Mouse (Mus musculus) stomach, embryonic 14.5 days (tissue): ENCODE data around the gene Cers2. TPM values are rescaled to one million over a fixed set of nuclear protein-coding genes. Genes with fewer than 3 reads are reported as not detected.
A peak's percentile ranks its signal among the peaks of the same experiment; 100 is the strongest.

Experiments
- ATAC-seq: fragments of 200-750 bp; cut with Nextera tagmentation; 2 replicates; pipeline ENCODE4 v1.8.0; 2017; ENCODE audit warnings: low read depth, moderate TSS enrichment; ENCODE audit not compliant: insufficient number of reproducible peaks, insufficient read depth, low FRiP score
- H3K27ac ChIP-seq: fragments of 300-500 bp; sonication (generic); 2 replicates; pipeline ENCODE4 v1.5.1; 2014; ENCODE audit warnings: mild to moderate bottlenecking, low read length, moderate library complexity, mixed read lengths
- H3K27me3 ChIP-seq: fragments of 300-500 bp; sonication (generic); 2 replicates; pipeline ENCODE4 v1.6.1; 2014; ENCODE audit warnings: low read length, control low read depth, mixed read lengths; ENCODE audit not compliant: control insufficient read depth, insufficient read depth
- H3K36me3 ChIP-seq: fragments of 300-500 bp; sonication (generic); 2 replicates; pipeline ENCODE4 v1.6.1; 2014; ENCODE audit warnings: mild to moderate bottlenecking, control low read depth, low read length, moderate library complexity, mixed read lengths; ENCODE audit not compliant: control insufficient read depth, insufficient read depth
- H3K4me1 ChIP-seq: fragments of 300-500 bp; sonication (generic); 2 replicates; pipeline ENCODE4 v1.6.1; 2014; ENCODE audit warnings: low read length, control low read depth, mixed read lengths; ENCODE audit not compliant: control insufficient read depth, insufficient read depth
- H3K4me2 ChIP-seq: fragments of 300-500 bp; sonication (generic); replicated peaks from 2 replicates; pipeline ENCODE4 v1.6.1; 2014; ENCODE audit warnings: low read depth, low read length, control low read depth
- H3K4me3 ChIP-seq: fragments of 300-500 bp; sonication (generic); 2 replicates; pipeline ENCODE4 v1.5.1; 2014; ENCODE audit warnings: low read depth, low read length, control low read depth
- H3K9ac ChIP-seq: fragments of 300-500 bp; sonication (generic); replicated peaks from 2 replicates; pipeline ENCODE4 v1.6.1; 2014; ENCODE audit warnings: low read depth, mild to moderate bottlenecking, control low read depth, low read length, moderate library complexity, mixed read lengths
- H3K9me3 ChIP-seq: fragments of 300-500 bp; sonication (generic); 2 replicates; pipeline ENCODE4 v1.6.1; 2016; ENCODE audit warnings: low read depth, low read length, control low read depth; ENCODE audit not compliant: control insufficient read depth
- WGBS: fragments of 180-500 bp; shearing (Covaris S2); extraction: QIAGEN DNeasy Blood & Tissue Kit; methylation state at CpG from one replicate; pipeline ENCODE4 v1.1.7; 2014; 5-methylcytosine and 5-hydroxymethylcytosine counted together
- polyA plus RNA-seq: library from polyadenylated mRNA; unstranded; fragments of >200 nt; fragmentation: Nextera tagmentation; extraction: Ambion mirVana; gene quantifications from 2 replicates; pipeline ENCODE4 v1.2.1, GENCODE M21; 2014

Cers2 gene
- polyA plus RNA-seq, 1 experiment from 2014 or later: 146 TPM

DNA sequence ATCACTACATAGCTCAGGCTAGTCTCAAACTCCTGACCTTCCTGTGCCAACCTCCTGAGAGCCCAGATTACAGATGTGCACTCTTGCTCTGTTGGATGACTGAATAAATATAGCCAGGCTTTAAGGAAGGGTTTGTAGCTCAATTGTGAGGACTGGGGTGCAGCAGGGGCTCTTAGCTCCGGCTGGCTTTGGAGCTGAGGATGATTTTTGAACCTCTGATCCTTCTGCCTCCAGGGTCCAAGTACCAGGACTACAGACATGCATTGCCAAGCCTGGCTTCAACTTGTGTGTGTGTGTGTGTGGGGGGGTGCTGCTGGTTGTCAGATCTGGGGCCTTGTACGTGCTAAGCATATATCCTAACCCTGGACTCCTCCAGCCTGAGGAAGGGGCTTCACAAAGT is 21.7 kb upstream of the Cers2 start:
- Histone ChIP-seq H3K27me3 (no peaks in the 10 kb centered on the region), H3K9ac (no peak overlapping the region), H3K4me1 (no peaks in the 10 kb centered on the region), H3K9me3 (no peaks in the 10 kb centered on the region), H3K27ac (no peak overlapping the region), H3K36me3 (peaks cover 50% of the 10 kb centered on the region), H3K4me2 (no peak overlapping the region), H3K4me3 (no peak overlapping the region)
- no peak for ATAC-seq
- WGBS: 90% methylated on average over 2 of the region's 2 CpGs

DNA sequence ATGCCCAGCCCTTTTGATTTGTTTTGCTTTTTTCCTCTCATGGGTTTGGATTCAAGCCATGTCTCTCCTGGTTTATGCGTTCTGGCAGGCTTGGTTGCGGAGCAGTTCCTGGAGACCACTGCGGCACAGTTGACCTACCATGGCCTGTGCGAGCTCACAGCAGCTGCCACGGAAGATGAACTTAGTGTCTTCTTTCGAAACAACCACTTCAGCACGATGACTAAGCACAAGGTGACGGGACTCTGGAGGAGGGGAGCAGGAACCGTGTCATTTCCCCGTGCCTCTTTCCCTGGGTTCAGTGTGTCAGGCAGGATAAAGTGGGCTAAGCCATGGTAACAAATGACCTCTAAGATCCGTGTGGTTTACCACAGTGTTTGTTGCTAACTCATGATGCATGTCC is 21.1 kb upstream of the Cers2 start:
- WGBS: 76% methylated on average over 11 of the region's 11 CpGs
- Histone ChIP-seq H3K9me3 (no peaks in the 10 kb centered on the region), H3K9ac (no peak overlapping the region), H3K4me1 (no peaks in the 10 kb centered on the region), H3K27ac (no peak overlapping the region), H3K36me3 (peaks cover 46% of the 10 kb centered on the region), H3K4me2 (no peak overlapping the region), H3K27me3 (no peaks in the 10 kb centered on the region), H3K4me3 (no peak overlapping the region)
- ATAC-seq: no peak

DNA sequence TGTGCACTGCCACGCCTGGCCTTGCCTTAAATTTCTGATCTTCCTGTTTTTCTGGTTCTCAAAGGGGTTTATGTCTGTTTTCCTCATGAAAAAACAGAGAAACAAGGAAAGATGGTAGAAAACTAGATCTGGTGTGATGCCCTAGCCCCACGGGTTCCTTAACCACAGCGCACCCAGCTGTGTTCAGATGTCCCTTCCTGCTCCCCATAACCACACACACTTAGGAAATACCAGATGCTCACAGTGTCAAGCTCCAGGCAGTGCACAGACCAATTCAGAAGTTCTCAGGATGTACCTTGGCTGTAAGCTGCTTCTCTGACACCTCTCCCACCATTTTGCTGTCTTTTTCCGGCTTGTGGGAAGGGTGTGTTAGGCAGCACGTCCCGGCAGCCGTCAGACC is 20.3 kb upstream of the Cers2 start:
- ATAC-seq: no peak
- Histone ChIP-seq H3K27ac (no peak overlapping the region), H3K4me3 (no peak overlapping the region), H3K9me3 (no peaks in the 10 kb centered on the region), H3K4me1 (no peaks in the 10 kb centered on the region), H3K4me2 (no peak overlapping the region), H3K27me3 (no peaks in the 10 kb centered on the region), H3K36me3 (peaks cover 43% of the 10 kb centered on the region), H3K9ac (no peak overlapping the region)
- 89% methylated on average over 7 of the region's 7 CpGs for WGBS

DNA sequence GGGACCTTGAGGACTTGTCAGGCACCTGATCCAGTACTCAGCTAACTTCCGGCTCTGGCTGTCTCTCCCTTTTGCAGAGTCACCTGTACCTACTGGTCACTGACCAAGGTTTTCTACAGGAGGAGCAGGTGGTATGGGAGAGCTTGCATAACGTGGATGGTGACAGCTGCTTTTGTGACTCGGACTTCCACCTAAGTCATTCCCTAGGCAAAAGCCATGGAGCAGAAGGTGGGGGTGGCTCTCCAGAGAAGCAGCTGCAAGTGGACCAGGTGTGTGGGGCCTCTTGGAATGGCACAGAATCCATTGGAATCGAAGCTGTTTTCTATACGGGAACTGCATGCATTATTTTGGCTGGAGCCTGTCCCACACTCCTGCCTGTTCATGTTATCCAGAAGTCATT is 19.9 kb upstream of the Cers2 start:
- WGBS: 74% methylated on average over 5 of the region's 5 CpGs
- Histone ChIP-seq H3K9ac (no peak overlapping the region), H3K36me3 (peaks cover 40% of the 10 kb centered on the region), H3K27ac (no peak overlapping the region), H3K4me1 (no peaks in the 10 kb centered on the region), H3K4me2 (no peak overlapping the region), H3K9me3 (no peaks in the 10 kb centered on the region), H3K27me3 (no peaks in the 10 kb centered on the region), H3K4me3 (no peak overlapping the region)
- ATAC-seq: no peak

DNA sequence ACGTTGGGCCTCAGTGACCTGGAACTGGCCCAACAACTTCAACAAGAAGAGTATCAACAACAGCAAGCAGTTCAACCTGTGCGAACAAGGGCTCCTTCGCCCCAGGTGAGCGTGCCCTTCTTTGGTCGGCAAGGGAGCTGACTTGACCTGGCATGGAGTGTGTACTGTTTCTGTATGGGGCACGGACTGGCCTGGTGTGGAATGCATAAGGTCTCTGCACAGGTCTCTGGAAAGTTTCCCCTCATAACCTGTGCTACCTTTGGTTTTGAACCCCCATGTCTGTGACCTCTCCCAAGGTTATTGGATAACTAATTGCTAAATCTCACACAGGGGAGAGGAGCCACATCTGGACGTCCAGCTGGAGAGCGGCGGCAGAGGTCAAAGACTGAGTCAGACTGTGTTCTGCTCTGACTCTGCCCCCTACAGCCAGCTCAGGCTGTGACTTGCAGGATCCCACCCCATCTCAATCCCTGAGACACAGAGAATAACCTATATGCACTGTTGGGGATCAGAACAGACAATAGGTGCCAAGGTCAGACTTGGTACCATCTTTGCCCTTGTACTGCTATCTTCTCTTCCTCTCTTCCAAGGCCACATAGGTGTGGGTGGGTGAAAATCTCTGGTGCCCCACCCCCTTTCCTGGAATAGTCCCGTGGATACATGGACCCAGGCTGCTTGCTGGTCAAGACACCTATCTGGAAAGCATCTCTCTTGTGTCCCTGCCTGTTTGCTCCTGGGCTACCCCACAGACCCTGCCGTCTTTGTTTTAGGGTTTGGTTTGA is 19.1 kb upstream of the Cers2 start:
- ATAC-seq: 0 out of 2 replicates have a peak, but pooled peaks have one; percentile 21
- H3K4me2 ChIP-seq: no peak overlapping the region
- H3K36me3 ChIP-seq: peaks cover 37% of the 10 kb centered on the region
- H3K27me3 ChIP-seq: no peaks in the 10 kb centered on the region
- H3K4me1 ChIP-seq: no peaks in the 10 kb centered on the region
- no peaks in the 10 kb centered on the region for H3K9me3 ChIP-seq
- no peak overlapping the region for H3K4me3 ChIP-seq
- H3K9ac ChIP-seq: no peak overlapping the region
- no peak overlapping the region for H3K27ac ChIP-seq
- 67% methylated on average over 11 of the region's 11 CpGs for WGBS

DNA sequence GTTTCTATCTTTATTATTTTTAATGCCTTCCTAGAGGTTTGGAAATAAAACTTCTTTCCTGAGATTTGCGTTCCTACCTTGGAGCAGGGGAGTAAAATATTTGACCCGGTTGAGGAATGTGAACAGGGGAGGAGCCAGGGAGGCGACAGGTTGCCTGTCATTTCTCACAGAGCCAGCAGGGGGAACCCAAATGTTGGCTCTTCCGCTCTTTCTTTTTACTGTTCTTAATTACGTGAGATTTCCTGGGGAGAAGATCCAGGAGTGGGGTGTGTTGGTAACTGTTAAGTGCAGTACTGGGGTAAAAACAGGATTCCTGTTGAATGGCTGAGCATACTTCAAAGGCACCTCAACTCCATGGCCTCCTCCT is 18.5 kb upstream of the Cers2 start:
- H3K27me3 ChIP-seq: no peaks in the 10 kb centered on the region
- H3K27ac ChIP-seq: 0 out of 2 replicates have a peak overlapping the region, but pooled peaks have one; percentile 21
- H3K4me3 ChIP-seq: no peak overlapping the region
- H3K36me3 ChIP-seq: peaks cover 31% of the 10 kb centered on the region
- whole genome bisulfite sequencing: 10% methylated on average over 5 of the region's 5 CpGs
- no peaks in the 10 kb centered on the region for H3K9me3 ChIP-seq
- 0 out of 2 replicates have a peak, but pooled peaks have one; percentile 30 for ATAC-seq
- H3K4me2 ChIP-seq: no peak overlapping the region
- no peaks in the 10 kb centered on the region for H3K4me1 ChIP-seq
- no peak overlapping the region for H3K9ac ChIP-seq

DNA sequence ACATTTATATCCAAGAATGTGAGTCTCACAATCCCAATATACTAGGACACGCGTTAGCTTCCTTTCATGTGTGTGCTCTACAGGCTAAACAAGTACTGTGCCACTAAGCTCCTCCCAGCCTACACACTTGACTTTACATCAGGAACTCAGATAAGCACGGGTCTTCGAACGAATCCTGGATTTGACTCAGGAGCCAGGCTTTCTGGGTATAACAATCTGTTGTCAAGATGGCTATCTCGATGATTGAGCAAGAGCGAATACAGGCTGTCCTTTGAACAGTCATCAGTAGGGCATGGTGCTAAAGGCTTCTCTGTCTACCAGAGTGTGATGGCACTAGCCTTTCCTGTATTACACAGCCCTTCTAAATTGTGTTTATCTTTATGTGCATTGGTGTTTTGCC is 16.6 kb upstream of the Cers2 start:
- no peak overlapping the region for H3K27ac ChIP-seq

DNA sequence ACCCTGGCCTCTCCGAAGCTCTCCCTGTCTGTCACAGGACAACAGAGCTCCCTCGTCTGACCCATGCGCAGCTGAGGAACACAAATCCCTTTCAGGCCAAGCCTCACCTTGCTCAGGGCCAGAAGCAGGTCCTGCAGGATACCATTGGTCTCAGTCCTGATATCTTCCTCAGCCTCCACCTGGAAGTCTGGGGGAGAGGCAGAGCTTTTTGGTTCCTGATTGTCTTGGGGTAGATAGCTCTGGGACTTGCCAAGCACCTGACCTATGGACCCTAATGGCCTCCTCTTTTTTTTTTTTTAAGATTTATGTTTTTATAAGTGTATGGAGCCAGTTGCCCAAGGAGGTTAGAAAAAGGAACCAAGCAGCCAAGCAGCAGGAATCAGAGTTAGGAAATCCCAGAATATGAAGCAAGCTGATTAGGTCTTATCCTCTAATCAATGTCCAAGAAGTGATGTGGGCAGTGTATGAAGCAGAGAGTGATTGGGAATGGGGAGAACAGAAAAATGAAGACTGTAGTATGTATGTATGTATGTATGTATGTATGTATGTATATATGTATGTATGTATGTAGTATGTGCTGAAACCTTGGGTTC is 13.3 kb upstream of the Cers2 start:
- 70% methylated on average over 3 of the region's 3 CpGs for WGBS
- ATAC-seq: no peak

More for the DNA sequence above, 16.6 kb upstream of the Cers2 start:
- no peak overlapping the region for H3K4me2 ChIP-seq
- WGBS: 86% methylated on average over 7 of the region's 7 CpGs
- no peaks in the 10 kb centered on the region for H3K27me3 ChIP-seq
- no peak overlapping the region for H3K9ac ChIP-seq
- H3K9me3 ChIP-seq: no peaks in the 10 kb centered on the region
- peaks cover 18% of the 10 kb centered on the region for H3K36me3 ChIP-seq
- ATAC-seq: no peak
- H3K4me3 ChIP-seq: no peak overlapping the region
- no peaks in the 10 kb centered on the region for H3K4me1 ChIP-seq

More for the DNA sequence above, 13.3 kb upstream of the Cers2 start:
- no peak overlapping the region for H3K4me2 ChIP-seq
- H3K36me3 ChIP-seq: 0 out of 2 replicates have a peak, but pooled peaks cover 3% of the 10 kb centered on the region
- H3K4me1 ChIP-seq: no peaks in the 10 kb centered on the region
- H3K27me3 ChIP-seq: no peaks in the 10 kb centered on the region
- H3K9me3 ChIP-seq: no peaks in the 10 kb centered on the region
- no peak overlapping the region for H3K4me3 ChIP-seq
- H3K27ac ChIP-seq: no peak overlapping the region
- H3K9ac ChIP-seq: no peak overlapping the region
